Mouse (Mus musculus) kidney, adult 2 months (tissue): ENCODE measurements at regions not wholly inside any gene's neighbourhood (a gene's known extent, or its start where the extent isn't known, plus 50 kb on each side); places are given as distances from the start of the nearest gene placed in this dataset.

ENCODE experiments used
- CTCF ChIP-seq: fragments of 200-500 bp; conservative IDR thresholded peaks from 2 replicates; pipeline ENCODE4 v1.5.1; 2011; ENCODE audit warnings: low read depth, mild to moderate bottlenecking, control low read depth, low read length, moderate library complexity, mixed read lengths; ENCODE audit not compliant: insufficient read depth, insufficient read length
- POLR2A ChIP-seq: fragments of 200-500 bp; IDR thresholded peaks from one replicate; pipeline ENCODE4 v1.6.1; 2011; ENCODE audit warnings: low read depth, low read length, control low read depth

DNA sequence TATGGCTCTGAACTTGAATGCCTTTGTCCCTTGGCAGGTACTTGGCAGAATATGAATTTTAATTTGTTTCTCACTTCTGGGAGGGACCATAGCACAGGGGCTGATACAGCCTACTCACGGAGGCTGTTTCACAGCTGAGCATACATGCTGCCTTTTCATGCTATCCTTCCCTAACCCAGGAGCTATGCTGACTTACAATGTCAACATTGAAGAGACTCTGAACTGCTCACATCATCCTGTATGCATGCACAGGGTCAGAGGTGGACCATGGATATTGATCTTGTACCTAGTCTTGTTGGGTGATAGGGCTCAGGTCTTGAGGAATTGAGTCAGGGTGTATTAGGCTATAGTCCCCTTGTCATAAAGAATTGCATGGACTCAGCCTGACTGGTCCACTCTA lies 74.5 kb downstream of the Cmpk2 start:
- TF ChIP-seq POLR2A (no peak), CTCF (no peak)
